Mouse (Mus musculus) lung, embryonic 16.5 days (tissue): ENCODE data around the gene Sstr3. TPM values are rescaled to one million over a fixed set of nuclear protein-coding genes. Genes with fewer than 3 reads are reported as not detected.

Experiments used
- ATAC-seq: fragments of 200-750 bp; cut with Nextera tagmentation; 2 replicates; pipeline ENCODE4 v1.8.0; 2017; ENCODE audit warnings: low read depth, mild to moderate bottlenecking, moderate library complexity
- H3K27ac ChIP-seq: fragments of 300-500 bp; sonication (generic); 2 replicates; pipeline ENCODE4 v1.5.1; 2014; ENCODE audit warnings: mild to moderate bottlenecking, control low read depth, low read length
- H3K27me3 ChIP-seq: fragments of 300-500 bp; sonication (generic); 2 replicates; pipeline ENCODE4 v1.6.1; 2014; ENCODE audit warnings: low read depth, low read length, mixed read lengths; ENCODE audit not compliant: control insufficient read depth, insufficient read depth
- H3K36me3 ChIP-seq: fragments of 300-500 bp; sonication (generic); 2 replicates; pipeline ENCODE4 v1.6.1; 2014; ENCODE audit warnings: low read length; ENCODE audit not compliant: control insufficient read depth, insufficient read depth
- H3K4me1 ChIP-seq: fragments of 300-500 bp; sonication (generic); replicated peaks from 2 replicates; pipeline ENCODE4 v1.6.1; 2014; ENCODE audit warnings: low read length, mixed read lengths; ENCODE audit not compliant: control insufficient read depth, insufficient read depth
- H3K4me2 ChIP-seq: fragments of 300-500 bp; sonication (generic); 2 replicates; pipeline ENCODE4 v1.6.1; 2014; ENCODE audit warnings: low read depth, low read length, control low read depth
- H3K4me3 ChIP-seq: fragments of 300-500 bp; sonication (generic); 2 replicates; pipeline ENCODE4 v1.5.1; 2014; ENCODE audit warnings: mild to moderate bottlenecking, low read length, control low read depth
- H3K9ac ChIP-seq: fragments of 300-500 bp; sonication (generic); 2 replicates; pipeline ENCODE4 v1.6.1; 2014; ENCODE audit warnings: low read length, control low read depth
- H3K9me3 ChIP-seq: fragments of 300-500 bp; sonication (generic); 2 replicates; pipeline ENCODE4 v1.6.1; 2016; ENCODE audit warnings: low read length; ENCODE audit not compliant: control insufficient read depth
- WGBS: fragments of 180-500 bp; shearing (Covaris S2); extraction: QIAGEN DNeasy Blood & Tissue Kit; methylation state at CpG from one replicate; pipeline ENCODE4 v1.1.7; 2014; 5-methylcytosine and 5-hydroxymethylcytosine counted together
- polyA plus RNA-seq: library from polyadenylated mRNA; unstranded; fragments of >200 nt; fragmentation: Nextera tagmentation; extraction: Ambion mirVana; gene quantifications from 2 replicates; pipeline ENCODE4 v1.2.1, GENCODE M21; 2015

Sstr3 gene
- polyA plus RNA-seq, 1 experiment from 2014 or later: 0.05 TPM

DNA sequence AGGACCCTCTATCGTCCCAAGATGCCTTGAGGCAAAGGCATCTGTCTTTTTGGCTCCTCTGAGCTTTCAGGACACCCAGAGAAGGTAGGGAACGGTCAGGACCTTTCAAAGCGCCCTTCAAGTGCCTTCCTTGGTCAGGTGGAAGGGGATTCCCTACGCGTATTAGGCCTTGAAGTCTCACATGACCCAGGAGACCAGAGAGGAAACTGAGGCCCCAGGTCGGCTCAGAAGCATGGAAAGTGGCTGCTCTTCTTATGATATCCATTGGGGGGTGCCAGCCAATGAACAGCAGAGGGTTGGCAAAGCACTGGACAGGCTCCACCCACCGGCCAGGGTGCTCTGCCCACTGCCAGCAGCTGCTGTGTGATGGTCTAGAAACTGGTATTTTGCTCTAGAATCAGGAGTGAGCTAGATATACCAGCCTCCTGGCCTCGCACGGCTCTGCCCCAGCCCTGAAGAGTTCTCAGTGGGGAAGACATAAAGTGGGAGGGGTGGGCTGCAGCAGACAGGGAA, 23.2 kb upstream of the Sstr3 start:
- ATAC-seq: no peak; the same call in 1 of the 2 replicates
- WGBS: 63% methylated on average over 9 of the region's 9 CpGs
- H3K9ac ChIP-seq: no peak overlapping the region

DNA sequence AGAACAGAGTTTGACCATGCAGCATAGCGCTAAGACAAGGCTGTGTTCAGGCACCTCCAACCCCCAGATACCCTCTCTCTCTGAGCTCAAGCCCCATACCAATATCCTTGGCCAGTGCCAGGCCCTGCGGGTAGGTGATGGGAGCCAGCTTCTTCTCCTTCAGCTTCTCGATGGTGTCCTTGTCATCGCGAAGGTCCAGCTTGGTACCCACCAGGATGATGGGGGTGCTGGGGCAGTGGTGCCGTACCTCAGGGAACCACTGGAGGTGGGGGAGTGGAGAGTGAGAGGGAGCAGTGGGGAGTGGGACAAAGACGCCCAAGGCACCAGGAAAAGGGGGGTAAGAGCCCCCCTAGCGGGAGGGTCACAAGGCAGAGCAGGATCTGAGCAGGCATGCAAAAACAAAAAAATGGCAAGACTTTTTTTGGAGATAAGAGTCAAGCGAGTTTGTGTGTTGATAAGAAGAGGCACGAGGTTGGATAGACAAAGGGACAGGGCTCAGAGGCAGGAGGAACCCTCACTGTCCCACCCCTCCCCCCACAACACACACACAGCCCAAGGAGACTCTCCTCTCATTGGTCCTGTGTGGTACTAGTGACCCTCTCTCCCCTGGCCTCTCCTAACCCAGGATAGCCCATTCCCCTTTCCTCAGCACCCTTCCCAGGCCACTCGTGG, 20.4 kb upstream of the Sstr3 start:
- no peaks in the 10 kb centered on the region for H3K36me3 ChIP-seq
- no peak for ATAC-seq
- H3K9me3 ChIP-seq: no peaks in the 10 kb centered on the region
- no peak overlapping the region for H3K4me3 ChIP-seq
- 59% methylated on average over 11 of the region's 11 CpGs for WGBS
- no peaks in the 10 kb centered on the region for H3K27me3 ChIP-seq
- H3K9ac ChIP-seq: no peak overlapping the region
- no peaks in the 10 kb centered on the region for H3K4me1 ChIP-seq
- H3K27ac ChIP-seq: no peak overlapping the region
- no peak overlapping the region for H3K4me2 ChIP-seq

More for the DNA sequence above, 23.2 kb upstream of the Sstr3 start:
- Histone ChIP-seq H3K27ac (no peak overlapping the region), H3K4me2 (no peak overlapping the region), H3K4me3 (no peak overlapping the region), H3K27me3 (no peaks in the 10 kb centered on the region), H3K4me1 (no peaks in the 10 kb centered on the region), H3K36me3 (no peaks in the 10 kb centered on the region), H3K9me3 (no peaks in the 10 kb centered on the region)

DNA sequence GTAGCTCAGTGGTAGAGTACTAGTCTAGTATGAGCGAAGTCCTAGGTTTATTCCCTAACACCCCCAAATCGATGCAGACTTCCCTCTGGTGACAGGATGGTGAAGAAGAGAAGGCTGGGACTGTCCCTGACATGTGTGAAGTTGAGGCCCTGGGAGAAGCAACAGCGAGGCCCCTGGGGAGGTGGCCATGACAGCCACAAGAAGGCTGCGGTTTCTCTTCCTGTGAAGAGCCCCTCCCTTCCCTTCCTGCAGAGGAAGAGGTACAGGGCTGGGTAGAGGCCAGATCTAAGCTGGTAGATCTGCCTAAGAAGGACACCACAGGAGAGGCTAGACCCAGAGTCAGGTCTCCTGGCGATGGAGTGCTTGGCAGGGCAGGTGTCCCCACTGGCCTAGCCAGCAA, 19.5 kb upstream of the Sstr3 start:
- Histone ChIP-seq H3K27ac (no peak overlapping the region), H3K27me3 (no peaks in the 10 kb centered on the region), H3K9me3 (no peaks in the 10 kb centered on the region), H3K4me3 (no peak overlapping the region), H3K36me3 (no peaks in the 10 kb centered on the region), H3K9ac (no peak overlapping the region), H3K4me1 (no peaks in the 10 kb centered on the region), H3K4me2 (no peak overlapping the region)
- no peak for ATAC-seq
- WGBS: 69% methylated on average over 5 of the region's 5 CpGs

DNA sequence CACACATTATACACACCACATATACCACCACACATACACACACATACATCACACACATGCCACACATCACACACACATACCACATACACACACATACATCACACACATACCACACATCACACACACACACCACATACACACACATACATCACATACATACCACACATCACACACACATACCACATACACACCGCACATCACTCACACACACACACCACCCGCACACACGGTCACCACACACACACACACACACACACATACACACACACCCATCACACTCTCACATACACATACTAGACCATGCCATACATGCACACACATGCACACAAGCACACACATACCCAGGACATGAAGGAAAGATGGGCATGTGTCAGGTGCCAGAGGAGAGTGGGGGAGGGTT, 18.9 kb upstream of the Sstr3 start:
- 94% methylated on average over 3 of the region's 3 CpGs for WGBS
- H3K4me1 ChIP-seq: no peaks in the 10 kb centered on the region
- H3K27ac ChIP-seq: no peak overlapping the region
- H3K9ac ChIP-seq: no peak overlapping the region
- H3K4me2 ChIP-seq: no peak overlapping the region
- H3K27me3 ChIP-seq: no peaks in the 10 kb centered on the region
- no peaks in the 10 kb centered on the region for H3K9me3 ChIP-seq
- no peak overlapping the region for H3K4me3 ChIP-seq
- H3K36me3 ChIP-seq: no peaks in the 10 kb centered on the region
- no peak for ATAC-seq

DNA sequence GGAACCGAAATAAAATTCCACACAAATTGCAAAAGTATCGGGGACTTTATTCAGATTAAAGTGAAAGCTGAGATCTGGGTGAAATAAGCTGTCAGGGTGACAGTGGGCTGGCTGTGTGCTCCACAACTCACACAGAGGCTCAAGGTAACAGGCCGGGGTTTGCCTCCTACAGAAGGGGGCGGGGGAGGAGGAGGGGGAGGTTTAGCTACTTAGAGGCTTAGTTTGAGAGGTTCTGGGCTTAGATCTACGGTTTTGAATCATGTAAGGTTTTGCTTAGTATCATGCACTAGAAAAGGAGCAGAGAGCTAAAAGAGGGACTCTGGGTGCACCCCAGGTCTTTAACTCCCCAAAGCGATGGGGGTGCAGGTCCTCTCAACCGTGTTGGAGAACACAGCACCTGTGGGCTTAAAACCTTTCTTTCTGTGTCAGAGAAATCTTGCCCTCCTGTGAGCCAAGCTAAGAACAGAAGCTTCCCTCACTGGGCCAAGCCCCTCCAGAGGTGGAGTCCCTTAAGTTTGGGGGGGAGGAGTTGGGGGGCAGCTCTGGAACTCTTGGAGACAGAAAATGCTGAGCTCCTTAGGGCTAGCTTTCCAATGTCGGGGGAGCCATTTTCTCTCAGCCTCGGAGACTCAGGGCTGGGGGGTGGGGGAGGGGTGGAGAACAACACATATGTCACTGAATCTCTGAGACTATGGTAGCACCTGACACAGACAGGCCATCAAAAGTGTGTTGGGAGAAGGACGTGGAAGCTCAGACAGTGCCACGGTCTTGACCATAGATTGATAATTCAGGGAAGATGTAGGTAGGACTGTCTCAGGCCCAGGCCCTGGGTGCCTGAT, 14.9 kb upstream of the Sstr3 start:
- 57% methylated on average over 11 of the region's 11 CpGs for WGBS
- H3K4me1 ChIP-seq: no peaks in the 10 kb centered on the region
- H3K4me2 ChIP-seq: no peak overlapping the region
- no peak overlapping the region for H3K4me3 ChIP-seq
- no peaks in the 10 kb centered on the region for H3K36me3 ChIP-seq
- no peak overlapping the region for H3K9ac ChIP-seq
- ATAC-seq: no peak
- no peaks in the 10 kb centered on the region for H3K27me3 ChIP-seq
- no peaks in the 10 kb centered on the region for H3K9me3 ChIP-seq
- no peak overlapping the region for H3K27ac ChIP-seq

DNA sequence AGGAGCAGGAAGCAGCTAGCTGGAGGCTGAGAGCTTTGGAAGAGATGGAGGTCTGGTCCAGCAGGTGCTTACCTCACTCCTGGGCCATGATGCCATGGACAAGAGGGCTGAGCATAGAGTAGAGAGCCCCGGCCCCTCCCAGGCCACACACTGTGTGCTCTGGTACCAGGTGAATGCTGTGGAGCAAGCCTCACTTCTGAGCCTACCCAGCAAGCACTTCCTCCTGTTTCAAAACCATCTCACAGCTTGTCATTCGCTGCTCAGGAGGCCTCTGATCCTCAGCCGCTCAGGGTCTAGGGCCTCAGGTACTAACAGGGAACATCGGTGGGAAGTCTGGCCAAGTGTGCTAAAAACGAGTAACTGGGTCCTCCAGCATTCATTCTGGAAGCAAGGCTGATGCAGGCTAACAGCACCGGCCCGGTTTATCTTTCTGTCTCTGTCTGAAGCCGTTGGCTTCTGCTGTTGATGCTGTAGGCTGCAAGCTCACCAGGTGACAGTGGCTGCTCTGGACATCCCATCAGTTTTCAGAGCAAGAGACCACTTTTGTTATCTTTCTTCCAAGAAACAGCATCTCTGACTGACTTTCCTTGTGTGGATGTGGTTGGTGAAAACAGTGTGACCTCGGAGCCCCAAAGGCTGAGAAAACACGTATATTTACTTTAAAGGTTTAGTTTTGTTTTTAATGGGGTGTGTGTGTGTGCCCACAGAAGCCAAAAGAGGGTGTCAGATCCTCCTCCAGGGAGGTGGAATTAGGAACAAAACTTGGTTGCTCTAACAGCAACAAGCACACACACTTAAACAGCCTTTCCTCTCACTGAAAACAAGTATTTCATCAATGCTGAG, 13.4 kb upstream of the Sstr3 start:
- H3K9me3 ChIP-seq: peaks cover 2% of the 10 kb centered on the region; the same call in 1 of the 2 replicates
- WGBS: 40% methylated on average over 10 of the region's 10 CpGs
- no peaks in the 10 kb centered on the region for H3K36me3 ChIP-seq
- H3K4me1 ChIP-seq: no peaks in the 10 kb centered on the region
- H3K4me2 ChIP-seq: no peak overlapping the region
- H3K27ac ChIP-seq: no peak overlapping the region
- H3K4me3 ChIP-seq: no peak overlapping the region
- no peak overlapping the region for H3K9ac ChIP-seq
- no peaks in the 10 kb centered on the region for H3K27me3 ChIP-seq
- no peak for ATAC-seq

DNA sequence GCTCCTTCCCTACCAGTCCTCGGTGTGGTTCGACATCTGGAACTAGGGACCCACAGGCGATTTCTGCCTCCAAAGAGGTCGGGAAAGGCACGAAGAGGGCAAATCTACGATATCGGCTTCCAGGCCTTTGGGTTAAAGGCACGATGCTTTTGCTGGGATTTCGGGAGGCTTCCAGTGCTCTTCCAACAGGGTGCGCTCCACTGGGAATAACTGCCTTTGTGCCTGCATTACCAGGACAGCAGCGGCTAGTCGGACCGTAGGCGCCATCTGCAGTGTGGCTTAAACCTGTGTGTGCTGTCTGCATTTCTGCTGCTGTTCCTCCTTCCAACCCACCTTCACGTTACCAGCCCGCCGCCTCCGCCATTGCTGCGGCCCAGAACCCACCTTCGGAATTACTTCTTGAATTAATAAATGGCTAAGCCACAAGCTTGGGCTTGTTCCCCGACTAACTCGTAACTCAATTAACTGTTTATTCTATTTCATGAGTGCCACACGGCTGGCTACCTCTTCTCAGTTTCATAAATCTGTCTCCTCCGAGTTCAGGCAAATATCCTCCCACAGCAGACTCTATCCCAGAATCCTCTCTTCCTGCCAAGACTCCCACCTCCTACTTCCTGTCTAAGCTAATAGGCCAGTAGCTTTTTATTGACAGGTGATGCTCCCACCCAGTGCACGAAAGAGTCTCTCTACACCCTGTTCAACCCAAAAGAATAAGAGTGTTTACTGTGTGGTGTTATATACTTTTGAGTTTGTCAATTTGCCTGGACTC, 10.2 kb upstream of the Sstr3 start:
- Histone ChIP-seq H3K4me1 (no peaks in the 10 kb centered on the region), H3K9ac (no peak overlapping the region), H3K36me3 (no peaks in the 10 kb centered on the region), H3K9me3 (peaks cover 8% of the 10 kb centered on the region; the same call in 1 of the 2 replicates), H3K27ac (no peak overlapping the region), H3K4me2 (peak overlapping the region; percentile 10; the same call in 1 of the 2 replicates), H3K4me3 (0 out of 2 replicates have a peak overlapping the region, but pooled peaks have one; percentile 4), H3K27me3 (no peaks in the 10 kb centered on the region)
- no peak for ATAC-seq
- 59% methylated on average over 25 of the region's 25 CpGs for WGBS

DNA sequence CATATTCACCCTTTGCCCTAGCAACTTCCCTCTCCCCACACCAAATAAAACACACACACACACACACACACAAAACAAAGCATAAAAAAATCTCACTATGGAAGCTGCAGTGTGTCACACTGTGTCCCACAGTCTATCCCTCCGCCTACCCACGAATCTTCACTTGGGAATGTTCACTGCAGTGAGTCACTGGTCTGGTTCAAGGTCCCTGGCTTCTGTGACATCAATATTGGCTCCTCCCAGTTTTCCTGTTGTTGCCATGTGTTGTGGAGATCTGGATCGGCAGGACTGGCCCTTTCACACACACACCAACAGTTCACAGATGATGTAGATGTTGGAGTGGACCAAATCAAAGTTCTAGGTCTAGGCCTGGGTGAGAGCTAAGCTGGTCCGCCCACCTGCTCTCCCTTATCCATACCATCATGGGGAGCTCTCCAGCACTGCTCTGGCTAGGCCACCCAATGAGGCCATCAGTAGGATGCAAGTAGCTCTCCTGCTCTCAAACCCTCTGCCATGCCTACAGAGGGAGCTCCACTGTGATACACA, 4.8 kb upstream of the Sstr3 start:
- H3K27ac ChIP-seq: no peak overlapping the region
- 63% methylated on average over 4 of the region's 4 CpGs for WGBS

More for the DNA sequence above, 4.8 kb upstream of the Sstr3 start:
- ATAC-seq: no peak
- Histone ChIP-seq H3K4me1 (no peaks in the 10 kb centered on the region), H3K36me3 (no peaks in the 10 kb centered on the region), H3K4me2 (no peak overlapping the region), H3K9me3 (peaks cover 8% of the 10 kb centered on the region; the same call in 1 of the 2 replicates), H3K4me3 (no peak overlapping the region), H3K27me3 (peaks cover 2% of the 10 kb centered on the region; the same call in 1 of the 2 replicates), H3K9ac (no peak overlapping the region)
